Mouse (Mus musculus) neural tube, embryonic 11.5 days (tissue): ENCODE data around the gene Mvb12a. TPM values are rescaled to one million over a fixed set of nuclear protein-coding genes. Genes with fewer than 3 reads are reported as not detected.
A peak's percentile ranks its signal among the peaks of the same experiment; 100 is the strongest.
"Not testable (repeated sequence)": the region's sequence is repeated elsewhere in the genome, so short reads cannot be mapped to it uniquely, and the experiment has no call there.

ENCODE experiments used
- ATAC-seq: fragments of 200-750 bp; cut with Nextera tagmentation; 2 replicates; pipeline ENCODE4 v1.8.0; 2017; ENCODE audit warnings: moderate number of reproducible peaks, mild to moderate bottlenecking, moderate TSS enrichment, moderate library complexity; ENCODE audit not compliant: insufficient read depth, low FRiP score, low TSS enrichment
- DNase-seq: peaks from one replicate; pipeline ENCODE4 v3.0.0-alpha.2; 2015; ENCODE audit warnings: low spot score
- H3K27ac ChIP-seq: fragments of 300-500 bp; sonication (generic); 2 replicates; pipeline ENCODE4 v1.5.1; 2014; ENCODE audit warnings: low read depth, mild to moderate bottlenecking, low read length
- H3K27me3 ChIP-seq: fragments of 300-500 bp; sonication (generic); 2 replicates; pipeline ENCODE4 v1.6.1; 2014; ENCODE audit warnings: mild to moderate bottlenecking, low read length, mixed read lengths; ENCODE audit not compliant: control insufficient read depth, insufficient read depth
- H3K36me3 ChIP-seq: fragments of 300-500 bp; sonication (generic); 2 replicates; pipeline ENCODE4 v1.6.1; 2014; ENCODE audit warnings: mild to moderate bottlenecking, low read length, moderate library complexity, mixed read lengths; ENCODE audit not compliant: control insufficient read depth, insufficient read depth
- H3K4me1 ChIP-seq: fragments of 300-500 bp; sonication (generic); 2 replicates; pipeline ENCODE4 v1.6.1; 2014; ENCODE audit warnings: low read length, mixed read lengths; ENCODE audit not compliant: control insufficient read depth, insufficient read depth
- H3K4me2 ChIP-seq: fragments of 300-500 bp; sonication (generic); 2 replicates; pipeline ENCODE4 v1.6.1; 2014; ENCODE audit warnings: low read depth, mild to moderate bottlenecking, moderate library complexity
- H3K4me3 ChIP-seq: fragments of 300-500 bp; sonication (generic); 2 replicates; pipeline ENCODE4 v1.5.1; 2014; ENCODE audit warnings: low read depth, low read length
- H3K9ac ChIP-seq: fragments of 300-500 bp; sonication (generic); 2 replicates; pipeline ENCODE4 v1.6.1; 2014; ENCODE audit warnings: mild to moderate bottlenecking, low read length
- H3K9me3 ChIP-seq: fragments of 300-500 bp; sonication (generic); 2 replicates; pipeline ENCODE4 v1.6.1; 2016; ENCODE audit warnings: low read length; ENCODE audit not compliant: control insufficient read depth
- WGBS: fragments of 180-500 bp; shearing (Covaris S2); extraction: QIAGEN DNeasy Blood & Tissue Kit; methylation state at CpG from one replicate; pipeline ENCODE4 v1.1.7; 2014; 5-methylcytosine and 5-hydroxymethylcytosine counted together
- polyA plus RNA-seq: library from polyadenylated mRNA; unstranded; fragments of >200 nt; fragmentation: Nextera tagmentation; extraction: Ambion mirVana; gene quantifications from 2 replicates; pipeline ENCODE4 v1.2.1, GENCODE M21; 2014

Gene Mvb12a
- polyA plus RNA-seq, 1 experiment from 2014 or later = 64.7 TPM

DNA sequence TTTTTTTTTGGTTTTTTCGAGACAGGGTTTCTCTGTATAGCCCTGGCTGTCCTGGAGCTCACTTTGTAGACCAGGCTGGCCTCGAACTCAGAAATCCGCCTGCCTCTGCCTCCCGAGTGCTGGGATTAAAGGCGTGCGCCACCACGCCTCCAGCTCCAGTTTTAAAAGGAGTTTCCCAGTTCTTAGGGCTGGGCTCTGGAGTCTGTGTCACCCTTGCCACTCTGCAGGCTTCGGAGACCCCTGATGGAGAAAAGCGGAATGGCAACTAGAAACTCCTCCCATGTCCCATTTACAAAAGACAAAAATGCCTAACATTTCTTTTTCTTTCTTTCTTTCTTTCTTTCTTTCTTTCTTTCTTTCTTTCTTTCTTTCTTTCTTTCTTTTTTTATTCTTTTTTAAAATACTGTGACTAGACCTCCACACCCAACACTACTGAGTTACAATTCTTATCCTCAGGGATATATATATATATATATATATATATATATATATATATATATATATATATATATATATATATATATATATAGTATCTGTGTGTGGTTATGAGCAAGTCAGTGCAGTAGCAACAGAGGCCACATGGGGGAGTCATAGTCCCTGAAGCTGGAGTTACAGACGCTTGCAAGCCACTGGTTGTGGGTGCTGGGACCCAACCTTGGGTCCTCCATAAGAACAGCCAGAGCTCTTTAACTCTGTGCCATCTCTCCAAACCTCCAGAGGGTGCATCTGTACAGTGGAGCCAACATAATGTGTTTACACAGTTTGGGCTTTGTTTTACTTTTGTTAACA, 23.5 kb upstream of the Mvb12a start:
- not testable (repeated sequence) for H3K9me3 ChIP-seq, H3K36me3 ChIP-seq, ATAC-seq, H3K9ac ChIP-seq, H3K4me3 ChIP-seq, H3K27ac ChIP-seq, H3K4me2 ChIP-seq, H3K27me3 ChIP-seq, H3K4me1 ChIP-seq
- DNase-seq = peak; percentile 74
- 48% methylated on average over 8 of the region's 10 CpGs for WGBS

DNA sequence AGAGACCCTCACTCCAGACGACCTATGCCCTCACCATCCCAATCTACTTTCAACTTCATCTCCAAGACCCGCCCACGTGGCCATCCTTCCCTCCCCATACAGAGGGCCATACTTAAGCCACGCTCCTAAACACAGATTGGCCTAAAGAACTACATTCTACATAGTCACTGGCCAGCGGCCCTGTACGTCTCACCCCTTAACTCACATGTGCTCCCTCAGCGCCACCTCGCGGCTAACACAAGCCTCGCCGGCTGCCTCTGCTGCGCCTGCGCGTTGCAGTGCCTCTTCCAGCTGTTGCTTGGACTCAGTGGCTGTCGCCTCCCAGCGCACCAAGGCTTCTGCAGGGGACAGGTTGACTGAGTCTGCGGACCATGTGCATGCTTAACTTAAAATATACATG, 21.1 kb upstream of the Mvb12a start:
- 7% methylated on average over 17 of the region's 17 CpGs for WGBS
- Histone ChIP-seq H3K27ac (no peak overlapping the region), H3K9me3 (no peaks in the 10 kb centered on the region), H3K9ac (no peak overlapping the region), H3K4me3 (no peak overlapping the region), H3K36me3 (no peaks in the 10 kb centered on the region), H3K4me2 (no peak overlapping the region), H3K4me1 (no peaks in the 10 kb centered on the region), H3K27me3 (peaks cover 20% of the 10 kb centered on the region)
- DNase-seq (peak; percentile 96), ATAC-seq (peak; percentile 86)

DNA sequence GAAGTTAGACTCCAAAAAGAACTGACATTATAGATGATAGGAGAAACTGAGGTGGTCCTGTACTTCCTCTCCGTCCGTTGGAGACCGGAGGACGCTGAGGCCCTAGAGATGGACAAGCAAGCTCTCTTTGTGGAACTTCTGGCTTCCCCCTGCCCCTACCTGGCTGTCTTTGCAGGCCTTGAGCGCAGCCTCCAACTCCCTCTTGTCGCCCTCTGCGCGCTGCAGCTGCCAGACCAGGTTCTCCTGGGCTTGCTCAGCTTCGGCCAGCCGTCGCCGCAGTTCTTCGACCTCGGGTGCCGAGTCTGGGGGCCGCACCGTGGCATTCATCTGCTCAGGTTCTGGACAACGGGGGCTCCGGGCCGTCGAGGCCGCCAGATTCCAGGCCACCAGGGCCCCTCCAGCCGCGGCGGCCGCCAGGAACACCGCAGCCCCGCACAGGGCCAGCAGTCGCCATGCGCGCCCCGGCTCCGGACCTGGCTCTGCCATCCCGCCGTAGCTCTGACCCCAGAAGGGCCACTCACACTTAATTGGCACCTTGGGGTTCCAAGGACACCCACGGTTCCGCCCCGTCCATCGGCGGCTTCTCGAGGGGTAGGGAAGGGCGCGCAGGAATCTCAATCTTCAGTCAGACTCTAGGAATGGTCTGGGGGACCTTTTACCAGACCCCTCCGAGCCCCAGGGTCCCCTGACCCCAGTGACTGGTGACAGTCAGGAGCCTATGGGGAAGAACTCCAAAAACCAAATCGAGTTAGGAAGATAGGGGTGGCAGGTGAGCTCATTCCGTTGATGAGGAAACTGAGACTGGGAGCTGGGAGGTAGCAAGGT, 17.3 kb upstream of the Mvb12a start, which contains the start of gene Ccdc194:
Ccdc194 (minus strand) TSS at position 486 of the 825 bp plus-strand sequence.
- Histone ChIP-seq H3K4me2 (peak within 1 kb of the TSS; percentile 19; the same call in 1 of the 2 replicates), H3K4me3 (no peak within 1 kb of the TSS), H3K9me3 (no peaks in the 10 kb centered on the region), H3K4me1 (no peaks in the 10 kb centered on the region), H3K9ac (no peak within 1 kb of the TSS), H3K27ac (no peak within 1 kb of the TSS), H3K27me3 (peaks cover 26% of the 10 kb centered on the region), H3K36me3 (no peaks in the 10 kb centered on the region)
- 6% methylated on average over 46 of the region's 46 CpGs for WGBS
- DNase-seq (no peak), ATAC-seq (no peak)

DNA sequence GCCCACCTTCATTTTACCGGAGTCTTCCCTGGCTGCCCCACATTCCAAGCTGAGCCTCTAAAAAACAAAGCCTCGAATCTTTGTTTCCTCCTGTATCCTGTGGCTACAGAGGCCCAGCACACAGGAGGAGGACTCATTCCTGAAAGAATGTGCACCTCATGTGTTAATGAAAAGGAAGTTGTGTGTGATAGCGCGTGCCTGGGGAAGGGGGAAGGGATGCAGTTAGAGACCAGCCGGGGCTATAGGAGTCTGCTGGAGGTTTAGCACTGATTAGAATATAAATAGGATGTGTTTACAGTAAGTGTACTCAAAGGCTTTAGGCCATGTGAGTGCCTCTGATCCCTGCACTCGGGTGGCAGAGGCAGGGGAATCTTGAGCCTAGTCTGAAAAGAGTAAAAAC, 16.4 kb upstream of the Mvb12a start:
- ATAC-seq (no peak), DNase-seq (no peak)
- Histone ChIP-seq H3K27ac (no peak overlapping the region), H3K9ac (no peak overlapping the region), H3K27me3 (peaks cover 26% of the 10 kb centered on the region), H3K4me2 (no peak overlapping the region), H3K36me3 (no peaks in the 10 kb centered on the region), H3K4me3 (no peak overlapping the region), H3K4me1 (no peaks in the 10 kb centered on the region), H3K9me3 (no peaks in the 10 kb centered on the region)
- WGBS = 10% methylated on average over 6 of the region's 6 CpGs

DNA sequence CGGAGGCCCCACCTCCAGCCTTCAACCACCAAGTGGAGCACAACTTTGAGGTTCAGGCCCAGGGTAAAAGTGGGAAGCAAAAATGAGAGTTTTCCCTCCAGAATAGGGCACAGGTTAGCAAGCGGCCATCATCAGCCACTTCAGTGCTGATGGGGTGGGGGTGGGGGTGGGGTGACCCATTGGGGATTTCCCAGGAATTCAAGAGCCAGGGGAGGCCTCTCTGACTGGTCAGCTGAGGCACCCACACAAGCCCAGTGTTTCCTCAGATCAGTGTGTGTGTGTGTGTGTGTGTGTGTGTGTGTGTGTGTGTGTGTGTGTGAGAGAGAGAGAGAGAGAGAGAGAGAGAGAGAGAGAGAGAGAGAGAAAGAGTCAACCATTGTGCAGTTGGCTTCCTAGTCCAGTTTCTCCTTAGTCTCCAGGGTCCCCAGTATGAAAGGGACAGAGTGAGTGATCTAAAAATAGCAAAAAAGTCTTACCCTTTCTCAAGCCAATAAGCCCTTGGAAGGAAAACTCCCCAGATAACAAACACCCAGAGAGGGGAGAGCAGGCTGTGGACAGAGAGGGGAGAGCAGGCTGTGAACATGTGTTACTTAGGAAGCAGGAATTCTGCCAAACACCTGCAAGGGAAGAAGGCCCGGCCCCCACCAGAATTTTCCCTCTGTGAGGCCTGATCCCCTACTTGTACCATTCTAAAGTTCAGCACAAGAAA, 15.4 kb upstream of the Mvb12a start:
- no peak for ATAC-seq
- Histone ChIP-seq H3K4me3 (no peak overlapping the region), H3K9ac (no peak overlapping the region), H3K36me3 (no peaks in the 10 kb centered on the region), H3K4me1 (no peaks in the 10 kb centered on the region), H3K4me2 (no peak overlapping the region), H3K9me3 (no peaks in the 10 kb centered on the region), H3K27me3 (peaks cover 26% of the 10 kb centered on the region), H3K27ac (no peak overlapping the region)
- no peak for DNase-seq
- 47% methylated on average over 3 of the region's 3 CpGs for WGBS

DNA sequence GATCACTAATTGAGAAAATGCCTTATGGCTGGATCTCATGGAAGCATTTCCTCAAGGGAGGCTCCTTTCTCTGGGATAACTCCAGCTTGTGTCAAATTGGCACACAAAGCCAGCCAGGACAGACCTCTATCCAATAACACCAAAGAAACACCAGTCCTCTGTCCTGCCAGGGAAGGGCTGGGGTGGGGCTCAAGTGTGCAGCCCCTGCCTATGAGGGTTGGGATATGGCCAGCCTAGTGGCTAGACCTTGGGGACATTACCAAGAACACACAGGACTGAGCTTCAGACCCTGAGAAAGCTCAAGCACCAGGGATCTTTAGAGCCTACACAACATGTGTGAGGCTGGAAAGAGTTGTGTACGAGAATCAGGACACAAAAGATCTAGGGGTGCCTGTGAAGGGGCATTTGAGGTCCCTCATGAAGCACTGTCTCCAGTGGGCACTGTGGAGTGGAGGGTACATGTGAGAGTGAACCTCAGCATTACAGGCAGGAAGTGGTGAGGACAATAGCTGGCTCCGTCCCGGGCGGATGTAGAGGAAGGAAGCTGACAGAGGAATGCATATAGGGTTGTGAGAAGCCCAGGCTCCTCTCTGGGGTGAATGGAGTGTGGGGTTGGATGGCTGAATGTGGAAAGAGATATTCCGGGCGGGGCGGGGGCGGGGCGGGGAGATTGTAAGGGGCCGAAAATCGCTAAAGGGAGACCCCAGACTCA, 14.2 kb upstream of the Mvb12a start:
- Histone ChIP-seq H3K36me3 (no peaks in the 10 kb centered on the region), H3K4me3 (no peak overlapping the region), H3K27ac (no peak overlapping the region), H3K4me2 (no peak overlapping the region), H3K27me3 (peaks cover 26% of the 10 kb centered on the region), H3K9me3 (no peaks in the 10 kb centered on the region), H3K9ac (no peak overlapping the region), H3K4me1 (no peaks in the 10 kb centered on the region)
- no peak for DNase-seq
- 83% methylated on average over 11 of the region's 11 CpGs for WGBS
- no peak for ATAC-seq

DNA sequence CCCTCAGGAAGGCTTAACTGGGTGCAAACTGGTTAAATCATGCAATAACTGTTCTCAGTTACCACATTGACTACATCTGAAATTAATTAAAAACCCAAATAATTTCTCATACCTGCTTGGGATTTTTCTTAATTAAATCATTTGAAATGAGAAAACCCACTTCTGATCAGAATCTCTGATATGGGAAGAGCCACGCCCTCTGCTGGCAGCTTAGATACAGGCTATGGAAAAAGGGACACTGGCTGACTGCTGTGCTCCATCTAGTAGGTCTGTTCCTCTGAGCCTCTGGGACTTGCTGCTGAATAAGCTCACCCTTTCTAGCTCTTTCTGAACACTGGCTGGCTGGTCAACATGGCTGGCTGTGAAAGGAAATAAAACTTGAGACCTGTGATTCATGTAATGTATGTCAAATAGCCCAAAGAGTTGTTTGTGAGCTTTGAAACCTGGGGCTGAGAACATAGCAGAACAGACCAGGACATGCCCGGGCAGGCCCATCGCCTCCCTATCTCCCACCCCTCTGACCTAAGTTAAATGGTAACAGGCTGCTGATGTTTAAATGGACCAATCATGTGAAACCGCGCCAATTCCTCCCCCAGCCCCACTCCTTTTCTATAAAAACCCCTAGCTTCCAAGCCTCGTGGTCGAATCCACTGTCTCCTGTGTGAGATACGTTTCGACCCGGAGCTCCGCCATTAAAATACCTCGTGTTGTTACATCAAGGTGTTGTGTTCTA, 11.8 kb upstream of the Mvb12a start:
- H3K9ac ChIP-seq, H3K4me3 ChIP-seq, H3K27ac ChIP-seq, H3K36me3 ChIP-seq, H3K4me1 ChIP-seq, DNase-seq, H3K9me3 ChIP-seq, H3K4me2 ChIP-seq, ATAC-seq: not testable (repeated sequence)
- 69% methylated on average over 5 of the region's 12 CpGs for WGBS
- peaks cover 13% of the 10 kb centered on the region for H3K27me3 ChIP-seq
